Mouse (Mus musculus): ENCODE data around the gene Anapc11. TPM values are rescaled to one million over a fixed set of nuclear protein-coding genes. Genes with fewer than 3 reads are reported as not detected.

The Anapc11 gene
- polyA plus RNA-seq, 1 experiment: not detected

DNA sequence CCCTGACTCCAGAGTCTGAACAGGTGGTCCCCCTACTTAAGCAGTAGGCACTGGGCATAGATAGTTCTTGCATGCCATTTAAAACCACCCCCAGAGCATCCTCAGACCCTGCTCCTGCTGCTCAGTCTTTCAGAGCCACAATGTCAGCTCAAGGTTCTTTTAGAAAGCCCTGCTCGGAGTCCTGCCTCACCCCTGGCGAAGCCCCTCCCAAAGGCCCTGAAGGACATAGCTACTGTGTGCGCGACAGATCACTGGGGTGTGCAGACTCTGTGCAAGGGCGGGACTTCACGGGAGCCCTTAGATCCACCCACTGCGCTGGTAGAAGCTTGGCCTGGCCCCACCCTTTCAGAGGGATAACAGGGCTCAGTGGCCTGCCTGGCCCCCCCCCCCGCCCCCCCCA is 11.0 kb downstream of the Anapc11 start:
- Histone ChIP-seq H3K4me1 (ENCODE audit: control insufficient read depth, insufficient read depth, low read length) (peaks cover 18% of the 10 kb centered on the region), H3K4me3 (ENCODE audit: insufficient read depth, low read depth, low read length) (no peak overlapping the region), H3K27ac (ENCODE audit: insufficient read depth, low read depth, low read length) (no peak overlapping the region)
- no peak for TF ChIP-seq POLR2A (IDR thresholded peaks at IDR 0.05; ENCODE audit: insufficient read depth, low read depth, low read length)
- TF ChIP-seq CTCF (IDR thresholded peaks at IDR 0.05; ENCODE audit: insufficient read depth, low read depth, low read length): no peak
- WGBS: 35% methylated on average over 8 of the region's 8 CpGs

- 71% methylated on average over 9 of the region's 9 CpGs for WGBS
- H3K4me3 ChIP-seq (ENCODE audit: insufficient read depth, low read depth, low read length): no peak overlapping the region
- H3K27ac ChIP-seq (ENCODE audit: insufficient read depth, low read depth, low read length): no peak overlapping the region
- TF ChIP-seq CTCF (IDR thresholded peaks at IDR 0.05; ENCODE audit: insufficient read depth, low read depth, low read length) (no peak), POLR2A (IDR thresholded peaks at IDR 0.05; ENCODE audit: insufficient read depth, low read depth, low read length) (no peak)
- peaks cover 22% of the 10 kb centered on the region for H3K4me1 ChIP-seq (ENCODE audit: control insufficient read depth, insufficient read depth, low read length)
These were observed 12.3 kb downstream of the Anapc11 start for GRCm38 (mm10) chr11:120610477-120611046.

GRCm38 (mm10) chr11:120612763-120613162 is 14.5 kb downstream of the Anapc11 start:
- H3K4me3 ChIP-seq (ENCODE audit: insufficient read depth, low read depth, low read length): no peak overlapping the region
- H3K27ac ChIP-seq (ENCODE audit: insufficient read depth, low read depth, low read length): no peak overlapping the region
- TF ChIP-seq POLR2A (IDR thresholded peaks at IDR 0.05; ENCODE audit: insufficient read depth, low read depth, low read length) (no peak), CTCF (IDR thresholded peaks at IDR 0.05; ENCODE audit: insufficient read depth, low read depth, low read length) (peak; percentile 45)
- peaks cover 33% of the 10 kb centered on the region for H3K4me1 ChIP-seq (ENCODE audit: control insufficient read depth, insufficient read depth, low read length)
- 33% methylated on average over 6 of the region's 6 CpGs for WGBS

DNA sequence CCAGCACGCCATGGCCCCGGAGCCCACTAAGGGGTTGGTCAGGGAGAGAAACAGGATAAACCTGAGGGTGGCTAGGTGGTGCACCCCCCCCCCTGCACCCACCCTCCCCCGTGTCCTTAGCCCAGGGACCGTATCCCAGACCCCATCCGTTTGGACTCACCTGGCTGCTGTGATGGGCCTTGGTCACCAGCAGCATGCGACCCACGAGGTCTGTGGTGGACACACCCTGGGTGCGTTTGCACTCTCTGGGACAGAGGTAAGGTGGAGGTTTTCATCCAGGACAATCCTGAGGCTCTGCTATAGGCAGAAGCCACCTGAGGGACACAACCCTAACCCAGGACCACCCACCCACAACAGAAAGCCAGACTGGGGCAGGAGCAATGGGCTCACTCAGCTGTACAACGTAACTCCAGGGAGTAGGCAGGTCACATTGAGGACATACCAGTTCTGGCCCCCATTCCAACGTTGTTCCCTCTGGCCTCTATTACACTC is 15.3 kb downstream of the Anapc11 start:
- Histone ChIP-seq H3K4me3 (ENCODE audit: insufficient read depth, low read depth, low read length) (no peak overlapping the region), H3K4me1 (ENCODE audit: control insufficient read depth, insufficient read depth, low read length) (peaks cover 30% of the 10 kb centered on the region), H3K27ac (ENCODE audit: insufficient read depth, low read depth, low read length) (no peak overlapping the region)
- TF ChIP-seq POLR2A (IDR thresholded peaks at IDR 0.05; ENCODE audit: insufficient read depth, low read depth, low read length) (no peak), CTCF (IDR thresholded peaks at IDR 0.05; ENCODE audit: insufficient read depth, low read depth, low read length) (no peak)
- 83% methylated on average over 10 of the region's 10 CpGs for WGBS

- H3K27ac ChIP-seq (ENCODE audit: insufficient read depth, low read depth, low read length): no peak overlapping the region
- whole genome bisulfite sequencing: 79% methylated on average over 8 of the region's 8 CpGs
These were observed 15.8 kb downstream of the Anapc11 start for GRCm38 (mm10) chr11:120613976-120614375.

DNA sequence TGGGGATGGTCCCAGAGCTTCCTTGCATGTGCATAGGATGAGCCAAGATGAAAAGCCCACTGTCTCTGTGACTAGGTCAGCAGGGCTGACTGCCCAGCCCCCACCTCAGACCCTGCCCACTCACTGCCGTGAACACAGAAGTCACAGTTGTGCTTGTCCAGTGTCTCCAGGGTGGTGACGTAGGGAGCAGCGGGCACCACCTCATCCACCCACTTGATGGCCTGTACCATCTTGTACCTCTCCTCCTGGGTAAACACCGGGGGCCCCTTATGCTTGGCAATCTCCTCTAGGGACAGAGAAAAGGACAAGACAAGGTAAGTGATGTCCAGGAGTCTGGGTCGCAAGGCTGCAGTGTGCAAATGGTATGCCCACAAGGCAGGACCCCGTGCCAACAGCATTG is 16.9 kb downstream of the Anapc11 start:
- 84% methylated on average over 6 of the region's 6 CpGs for WGBS
- TF ChIP-seq CTCF (IDR thresholded peaks at IDR 0.05; ENCODE audit: insufficient read depth, low read depth, low read length): no peak
- TF ChIP-seq POLR2A (IDR thresholded peaks at IDR 0.05; ENCODE audit: insufficient read depth, low read depth, low read length): no peak
- Histone ChIP-seq H3K27ac (ENCODE audit: insufficient read depth, low read depth, low read length) (no peak overlapping the region), H3K4me1 (ENCODE audit: control insufficient read depth, insufficient read depth, low read length) (peaks cover 19% of the 10 kb centered on the region), H3K4me3 (ENCODE audit: insufficient read depth, low read depth, low read length) (no peak overlapping the region)

More at GRCm38 (mm10) chr11:120613976-120614375, 15.8 kb downstream of the Anapc11 start:
- peaks cover 26% of the 10 kb centered on the region for H3K4me1 ChIP-seq (ENCODE audit: control insufficient read depth, insufficient read depth, low read length)
- no peak for TF ChIP-seq CTCF (IDR thresholded peaks at IDR 0.05; ENCODE audit: insufficient read depth, low read depth, low read length)
- no peak for TF ChIP-seq POLR2A (IDR thresholded peaks at IDR 0.05; ENCODE audit: insufficient read depth, low read depth, low read length)
- no peak overlapping the region for H3K4me3 ChIP-seq (ENCODE audit: insufficient read depth, low read depth, low read length)

DNA sequence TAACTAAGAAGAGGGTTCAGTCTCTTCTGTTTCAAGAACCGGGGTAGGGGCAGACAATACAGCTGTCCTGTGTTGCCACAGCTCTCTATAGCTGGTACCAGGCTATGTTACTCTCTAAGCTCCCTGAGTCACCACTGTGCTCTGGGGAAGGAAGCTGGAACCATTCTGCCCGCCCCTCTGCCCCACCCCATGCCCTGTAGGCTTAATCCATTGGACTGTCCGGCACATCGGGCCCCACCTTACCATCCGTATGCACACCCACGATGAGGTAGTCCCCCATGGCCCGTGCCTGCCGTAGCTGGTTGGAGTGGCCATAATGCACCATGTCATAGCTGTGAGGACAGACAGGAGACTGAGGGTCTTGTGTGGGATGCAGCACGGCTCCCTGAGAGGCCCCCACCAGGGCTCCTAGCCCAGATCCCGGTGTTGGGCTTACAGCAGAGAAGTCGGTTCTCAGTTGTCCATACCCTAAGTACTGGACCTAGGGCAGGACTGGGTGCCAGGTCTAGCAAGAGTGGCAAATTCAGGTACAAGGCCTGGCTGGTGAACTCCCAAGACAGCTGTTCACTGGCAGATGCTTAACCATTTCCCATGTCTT is 17.5 kb downstream of the Anapc11 start:
- 84% methylated on average over 11 of the region's 11 CpGs for WGBS

DNA sequence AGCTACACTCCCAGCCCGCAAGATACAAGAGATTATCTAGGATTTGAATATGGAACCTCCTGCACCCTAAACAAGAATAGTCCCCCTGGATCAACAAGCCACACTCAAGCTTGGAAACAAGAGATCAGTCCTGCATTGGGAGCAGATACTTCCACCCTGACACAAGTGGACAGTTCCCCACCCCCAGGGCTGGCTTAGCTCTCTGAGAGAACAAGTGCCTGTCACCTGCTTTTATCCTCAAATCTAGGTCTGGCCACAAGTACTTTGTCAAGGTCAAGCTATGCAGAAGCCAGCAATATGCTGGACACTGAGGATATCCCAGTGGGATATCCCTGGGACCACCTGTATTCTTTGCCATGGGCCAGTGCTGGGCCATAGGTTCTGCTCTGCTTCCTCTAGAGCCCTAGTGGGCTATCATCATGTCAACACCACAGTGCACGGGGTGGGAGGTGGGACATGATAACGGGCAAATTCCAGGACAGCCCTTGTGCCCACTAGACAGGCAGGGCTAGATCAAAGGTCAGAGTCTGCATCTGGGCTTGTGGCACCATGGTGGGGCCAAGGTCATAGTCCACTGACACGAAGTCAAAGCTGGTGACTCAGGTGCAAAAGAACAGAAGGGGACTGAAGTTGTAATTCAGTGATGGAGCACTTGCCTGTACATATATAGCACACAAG is 18.5 kb downstream of the Anapc11 start:
- H3K4me3 ChIP-seq (ENCODE audit: insufficient read depth, low read depth, low read length): peak overlapping the region; percentile 81
- H3K27ac ChIP-seq (ENCODE audit: insufficient read depth, low read depth, low read length): peak overlapping the region; percentile 59; the same call in 1 of the 2 replicates
- WGBS: 39% methylated on average over 4 of the region's 4 CpGs
- H3K4me1 ChIP-seq (ENCODE audit: control insufficient read depth, insufficient read depth, low read length): peaks cover 19% of the 10 kb centered on the region
- TF ChIP-seq POLR2A (IDR thresholded peaks at IDR 0.05; ENCODE audit: insufficient read depth, low read depth, low read length) (no peak), CTCF (IDR thresholded peaks at IDR 0.05; ENCODE audit: insufficient read depth, low read depth, low read length) (no peak)

More for the DNA sequence above, 17.5 kb downstream of the Anapc11 start:
- no peak overlapping the region for H3K4me3 ChIP-seq (ENCODE audit: insufficient read depth, low read depth, low read length)
- H3K27ac ChIP-seq (ENCODE audit: insufficient read depth, low read depth, low read length): no peak overlapping the region
- TF ChIP-seq CTCF (IDR thresholded peaks at IDR 0.05; ENCODE audit: insufficient read depth, low read depth, low read length) (no peak), POLR2A (IDR thresholded peaks at IDR 0.05; ENCODE audit: insufficient read depth, low read depth, low read length) (no peak)
- H3K4me1 ChIP-seq (ENCODE audit: control insufficient read depth, insufficient read depth, low read length): peaks cover 19% of the 10 kb centered on the region
